Mouse (Mus musculus) liver, adult 2 months (tissue): Measurements from ENCODE around the gene Lmntd1.

Source experiments
- CTCF ChIP-seq: fragments of 200-500 bp; IDR thresholded peaks from 2 replicates; pipeline ENCODE4 v1.5.1; 2011; ENCODE audit warnings: low read depth, low read length, control low read depth
- POLR2A ChIP-seq: fragments of 200-500 bp; IDR thresholded peaks from 2 replicates; pipeline ENCODE4 v1.6.1; 2011; ENCODE audit warnings: low read length, control low read depth; ENCODE audit not compliant: insufficient read depth; ENCODE audit errors: extremely low read depth

- TF ChIP-seq POLR2A (no peak), CTCF (no peak)
Measured at GRCm38 (mm10) chr6:145579761-145580160, 34.4 kb downstream of the Lmntd1 start.
